Mouse (Mus musculus) heart, embryonic 11.5 days (tissue): ENCODE measurements around the gene Rps6kl1. TPM values are rescaled to one million over a fixed set of nuclear protein-coding genes. Genes with fewer than 3 reads are reported as not detected.

ENCODE experiments used
- ATAC-seq: fragments of 200-750 bp; cut with Nextera tagmentation; replicated peaks from 2 replicates; pipeline ENCODE4 v1.8.0; 2017; ENCODE audit warnings: moderate library complexity; ENCODE audit not compliant: insufficient number of reproducible peaks, low FRiP score, low TSS enrichment
- H3K27ac ChIP-seq: fragments of 300-500 bp; sonication (generic); 2 replicates; pipeline ENCODE4 v1.5.1; 2014; ENCODE audit warnings: mild to moderate bottlenecking, low read depth, low read length
- H3K27me3 ChIP-seq: fragments of 300-500 bp; sonication (generic); 2 replicates; pipeline ENCODE4 v1.6.1; 2014; ENCODE audit warnings: mild to moderate bottlenecking, low read length, mixed read lengths; ENCODE audit not compliant: control insufficient read depth, insufficient read depth
- H3K36me3 ChIP-seq: fragments of 300-500 bp; sonication (generic); 2 replicates; pipeline ENCODE4 v1.6.1; 2014; ENCODE audit warnings: mild to moderate bottlenecking, low read length, moderate library complexity, mixed read lengths; ENCODE audit not compliant: control insufficient read depth, insufficient read depth
- H3K4me1 ChIP-seq: fragments of 300-500 bp; sonication (generic); 2 replicates; pipeline ENCODE4 v1.6.1; 2014; ENCODE audit warnings: low read length; ENCODE audit not compliant: control insufficient read depth, insufficient read depth
- H3K4me2 ChIP-seq: fragments of 300-500 bp; sonication (generic); 2 replicates; pipeline ENCODE4 v1.6.1; 2014; ENCODE audit warnings: mild to moderate bottlenecking, moderate library complexity
- H3K4me3 ChIP-seq: fragments of 300-500 bp; sonication (generic); 2 replicates; pipeline ENCODE4 v1.5.1; 2014; ENCODE audit warnings: low read depth, low read length
- H3K9ac ChIP-seq: fragments of 300-500 bp; sonication (generic); 2 replicates; pipeline ENCODE4 v1.6.1; 2014; ENCODE audit warnings: mild to moderate bottlenecking, low read depth, low read length, moderate library complexity
- H3K9me3 ChIP-seq: fragments of 300-500 bp; sonication (generic); replicated peaks from 2 replicates; pipeline ENCODE4 v1.6.1; 2016; ENCODE audit warnings: low read length; ENCODE audit not compliant: control insufficient read depth
- WGBS: fragments of 180-500 bp; shearing (Covaris S2); extraction: QIAGEN DNeasy Blood & Tissue Kit; methylation state at CpG from one replicate; pipeline ENCODE4 v1.1.7; 2014; ENCODE audit not compliant: insufficient replicate concordance; 5-methylcytosine and 5-hydroxymethylcytosine counted together
- polyA plus RNA-seq: library from polyadenylated mRNA; unstranded; fragments of >200 nt; fragmentation: Nextera tagmentation; extraction: Ambion mirVana; gene quantifications from 2 replicates; pipeline ENCODE4 v1.2.1, GENCODE M21; 2014

The Rps6kl1 gene
- polyA plus RNA-seq, 1 experiment from 2014 or later: 0.94 TPM

DNA sequence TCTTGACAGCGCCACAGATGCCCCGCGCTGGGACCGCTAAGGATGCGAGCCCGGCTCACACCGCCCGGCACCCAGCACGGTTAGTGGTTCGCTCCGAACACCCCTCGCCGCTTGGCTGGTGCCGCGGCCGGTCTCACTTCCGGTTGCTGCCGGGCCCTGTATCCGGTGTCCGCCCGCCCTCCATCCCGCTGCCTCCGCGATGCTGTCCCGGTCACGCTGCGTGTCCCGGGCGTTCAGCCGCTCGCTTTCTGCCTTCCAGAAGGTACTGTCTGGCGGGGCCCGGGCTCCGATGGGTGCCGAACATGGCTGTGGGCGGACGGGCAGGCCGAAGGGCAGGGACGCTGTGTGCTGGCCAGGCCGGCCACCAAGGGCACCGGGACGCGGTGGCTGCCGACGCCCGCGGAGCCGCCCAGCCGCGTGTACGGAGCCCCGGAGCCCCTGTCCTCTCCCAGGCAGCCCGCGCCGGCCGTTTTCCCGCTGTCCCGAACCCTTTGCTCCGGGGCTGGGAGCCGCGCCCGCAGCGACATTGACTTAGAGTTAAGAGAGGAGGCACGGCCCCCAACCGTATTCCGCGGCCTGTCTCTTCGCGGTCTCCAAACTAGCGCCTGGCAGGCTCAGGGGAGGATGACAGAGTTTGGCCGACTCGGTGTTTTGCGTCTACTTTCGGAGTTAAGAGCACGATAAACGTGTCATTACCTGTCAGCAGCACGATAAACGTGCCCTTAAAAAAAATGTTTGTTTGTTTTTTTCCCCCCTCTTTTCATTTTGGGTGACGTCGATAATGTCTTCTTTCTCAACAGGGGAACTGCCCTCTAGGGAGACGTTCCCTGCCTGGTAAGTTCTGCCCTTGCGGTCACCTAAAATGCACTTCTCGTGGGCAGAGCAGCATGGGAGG is 40.1 kb downstream of the Rps6kl1 start, which contains the start of the genes Prox2 and Dlst:
Prox2 (minus strand) TSS at position 62 of the 895 bp plus-strand sequence.
Dlst (plus strand) TSS at position 136 of the 895 bp plus-strand sequence.
- under 1% methylated on average over 83 of the region's 83 CpGs for WGBS
- peaks cover 2% of the 10 kb centered on the region; the same call in 1 of the 2 replicates for H3K36me3 ChIP-seq
- peak within 1 kb of the TSS; percentile 98 for H3K9ac ChIP-seq
- peaks cover 26% of the 10 kb centered on the region for H3K4me1 ChIP-seq
- no peaks in the 10 kb centered on the region for H3K9me3 ChIP-seq
- H3K27ac ChIP-seq: peak within 1 kb of the TSS; percentile 91
- peak within 1 kb of the TSS; percentile 100 for H3K4me3 ChIP-seq
- H3K27me3 ChIP-seq: no peaks in the 10 kb centered on the region
- ATAC-seq: peak; percentile 88
- H3K4me2 ChIP-seq: peak within 1 kb of the TSS; percentile 96

DNA sequence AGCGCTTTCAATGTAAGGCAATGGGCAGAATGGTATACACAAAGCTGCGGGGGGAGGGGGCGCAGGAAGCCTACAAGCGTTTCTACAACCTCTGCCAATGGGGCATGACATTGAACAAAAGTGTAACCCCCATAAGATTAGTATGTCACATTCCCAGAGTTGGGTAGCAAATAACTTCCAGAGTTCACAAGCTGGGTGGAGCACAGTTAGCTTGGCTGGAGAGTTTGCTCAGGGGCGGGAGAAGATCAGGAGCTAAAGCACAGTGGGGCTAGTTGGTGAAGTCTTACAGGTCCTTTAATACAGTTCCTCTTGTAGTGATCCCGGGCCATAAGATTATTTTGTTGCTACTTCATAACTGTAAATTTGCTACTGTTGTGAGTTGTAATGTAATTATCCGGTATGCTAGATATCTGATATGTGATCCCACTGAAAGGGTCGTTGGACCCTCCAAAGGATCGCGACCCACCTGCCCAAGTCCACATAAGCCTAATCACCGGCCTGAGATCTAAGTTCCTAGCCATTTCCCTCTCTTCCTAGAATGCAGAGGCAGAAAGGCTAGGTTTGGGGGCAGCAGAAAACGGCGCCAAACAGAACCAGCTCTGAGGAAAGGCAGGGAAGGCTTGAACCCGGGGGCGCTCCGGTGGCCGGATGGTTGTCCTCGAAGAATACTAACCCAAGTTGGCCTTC is 40.9 kb downstream of the Rps6kl1 start:
- H3K36me3 ChIP-seq: peaks cover 2% of the 10 kb centered on the region; the same call in 1 of the 2 replicates
- H3K27me3 ChIP-seq: no peaks in the 10 kb centered on the region
- H3K9me3 ChIP-seq: no peaks in the 10 kb centered on the region
- peaks cover 26% of the 10 kb centered on the region for H3K4me1 ChIP-seq
- WGBS: 17% methylated on average over 18 of the region's 18 CpGs
- H3K4me3 ChIP-seq: peak overlapping the region; percentile 100
- H3K9ac ChIP-seq: peak overlapping the region; percentile 98
- no peak for ATAC-seq
- peak overlapping the region; percentile 96 for H3K4me2 ChIP-seq
- H3K27ac ChIP-seq: peak overlapping the region; percentile 91

DNA sequence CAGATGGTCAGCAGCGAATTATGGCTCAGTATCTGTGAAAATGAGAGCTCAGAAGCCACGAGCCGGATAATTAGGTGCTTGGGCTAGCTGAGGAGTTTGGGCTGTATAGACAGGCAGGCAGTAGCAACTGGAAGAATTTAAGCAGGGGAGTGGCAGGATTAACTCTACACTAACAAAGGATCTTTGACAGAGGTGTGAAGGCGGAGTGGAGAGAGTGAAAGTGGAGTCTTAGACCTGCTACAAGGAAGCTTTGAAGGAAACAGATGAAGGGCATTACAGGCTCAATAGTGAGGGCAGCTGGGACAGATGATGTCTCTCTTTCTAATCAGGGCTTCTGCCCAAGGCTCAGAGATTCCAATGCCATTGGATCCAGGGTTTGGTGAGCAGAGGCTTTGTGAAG is 41.6 kb downstream of the Rps6kl1 start:
- Histone ChIP-seq H3K4me1 (peaks cover 26% of the 10 kb centered on the region), H3K36me3 (no peaks in the 10 kb centered on the region), H3K9me3 (no peaks in the 10 kb centered on the region), H3K27me3 (no peaks in the 10 kb centered on the region), H3K9ac (no peak overlapping the region), H3K27ac (no peak overlapping the region), H3K4me2 (no peak overlapping the region), H3K4me3 (no peak overlapping the region)
- WGBS: 54% methylated on average over 4 of the region's 4 CpGs
- no peak for ATAC-seq

DNA sequence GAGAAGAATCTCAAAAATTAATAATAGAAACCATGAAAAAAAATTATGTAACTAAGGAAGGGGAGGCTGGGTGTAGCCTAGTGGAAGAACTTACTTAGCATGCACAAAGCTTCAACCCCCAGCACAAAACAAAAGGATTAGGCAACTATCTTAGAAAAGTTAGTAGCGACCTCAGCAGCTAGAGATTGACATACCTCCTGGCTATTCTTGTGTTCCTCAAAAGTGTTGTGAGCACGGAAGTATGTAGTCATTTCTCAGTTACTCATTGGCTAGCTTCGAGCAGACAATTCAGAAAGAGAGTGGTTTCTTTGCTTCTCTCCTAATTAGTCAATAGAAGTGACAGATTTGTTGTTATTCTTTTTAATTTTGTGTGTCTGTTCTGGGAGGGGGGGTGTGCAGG is 42.4 kb downstream of the Rps6kl1 start:
- no peak overlapping the region for H3K4me2 ChIP-seq
- no peak overlapping the region for H3K27ac ChIP-seq
- no peaks in the 10 kb centered on the region for H3K9me3 ChIP-seq
- 73% methylated on average over 3 of the region's 3 CpGs for WGBS
- no peaks in the 10 kb centered on the region for H3K36me3 ChIP-seq
- peaks cover 26% of the 10 kb centered on the region for H3K4me1 ChIP-seq
- H3K9ac ChIP-seq: no peak overlapping the region
- no peaks in the 10 kb centered on the region for H3K27me3 ChIP-seq
- no peak overlapping the region for H3K4me3 ChIP-seq
- no peak for ATAC-seq

DNA sequence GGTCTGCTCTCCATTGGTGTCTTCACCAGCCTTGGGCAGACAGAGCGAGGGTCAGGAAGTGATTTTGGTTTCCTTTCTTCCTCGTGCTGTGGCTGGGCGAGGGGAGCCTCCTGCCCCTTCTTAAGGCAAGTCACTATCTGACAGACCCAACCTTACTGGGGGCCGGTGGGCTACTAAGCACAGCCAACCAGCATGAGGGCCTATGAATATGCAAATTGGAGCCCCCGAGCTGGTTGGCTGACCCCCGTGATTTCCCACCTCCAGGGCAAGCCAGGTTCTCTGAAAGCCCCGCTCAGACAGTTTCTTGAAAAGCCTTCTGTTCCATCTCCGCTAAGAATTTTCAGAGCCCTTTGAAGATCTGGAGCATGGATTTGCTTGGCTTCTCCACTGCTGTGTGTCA is 44.8 kb downstream of the Rps6kl1 start:
- H3K4me3 ChIP-seq: peak overlapping the region; percentile 26

DNA sequence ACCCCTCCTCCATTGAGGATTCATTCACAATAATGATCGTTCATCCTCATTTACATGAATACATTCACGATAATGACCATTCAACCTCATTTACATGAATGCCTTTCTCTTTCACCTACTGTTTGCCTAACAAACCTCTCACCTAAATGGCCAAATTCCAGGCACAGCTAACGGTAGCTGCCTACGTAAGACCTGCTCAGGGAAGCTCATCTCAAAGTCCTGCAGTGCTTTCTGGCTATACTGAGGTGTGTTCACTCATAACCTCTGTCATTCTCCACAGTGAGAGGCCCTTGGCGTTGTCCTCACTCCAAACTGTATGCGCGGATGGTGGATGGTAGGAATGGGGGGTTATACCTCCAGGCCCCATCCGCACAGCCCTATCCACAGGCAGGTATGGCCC is 46.3 kb downstream of the Rps6kl1 start:
- ATAC-seq: no peak
- no peak overlapping the region for H3K27ac ChIP-seq
- no peak overlapping the region for H3K4me2 ChIP-seq
- no peak overlapping the region for H3K9ac ChIP-seq
- H3K9me3 ChIP-seq: no peaks in the 10 kb centered on the region
- no peak overlapping the region for H3K4me3 ChIP-seq
- peaks cover 6% of the 10 kb centered on the region for H3K4me1 ChIP-seq
- H3K27me3 ChIP-seq: no peaks in the 10 kb centered on the region
- WGBS: 85% methylated on average over 8 of the region's 8 CpGs
- H3K36me3 ChIP-seq: no peaks in the 10 kb centered on the region

More for the DNA sequence above, 44.8 kb downstream of the Rps6kl1 start:
- H3K9ac ChIP-seq: peak overlapping the region; percentile 59; the same call in 1 of the 2 replicates
- peaks cover 9% of the 10 kb centered on the region for H3K4me1 ChIP-seq
- H3K4me2 ChIP-seq: peak overlapping the region; percentile 60
- ATAC-seq: no peak
- no peaks in the 10 kb centered on the region for H3K9me3 ChIP-seq
- H3K27me3 ChIP-seq: no peaks in the 10 kb centered on the region
- H3K36me3 ChIP-seq: no peaks in the 10 kb centered on the region
- 2% methylated on average over 8 of the region's 8 CpGs for WGBS
- no peak overlapping the region for H3K27ac ChIP-seq

DNA sequence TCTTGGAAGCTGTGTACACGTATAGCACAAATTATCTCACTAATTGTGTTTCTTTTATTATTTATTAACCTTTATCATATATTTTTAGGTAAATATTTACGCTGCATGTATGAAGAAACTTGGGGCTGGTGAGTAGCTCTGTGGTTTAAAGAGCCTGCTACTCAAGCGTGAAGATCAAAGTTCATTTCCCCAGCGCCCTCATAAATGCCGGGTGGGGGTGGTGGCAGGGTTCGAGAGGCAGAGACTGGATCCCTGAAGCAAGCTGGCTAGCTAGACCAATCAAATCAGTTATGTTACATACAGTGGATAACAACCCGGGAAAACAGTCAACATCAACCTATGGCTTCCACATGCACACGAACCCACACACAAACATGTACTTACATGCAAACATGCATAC is 48.0 kb downstream of the Rps6kl1 start:
- Histone ChIP-seq H3K27me3 (no peaks in the 10 kb centered on the region), H3K36me3 (no peaks in the 10 kb centered on the region), H3K27ac (no peak overlapping the region), H3K4me2 (no peak overlapping the region), H3K4me3 (no peak overlapping the region), H3K9ac (no peak overlapping the region), H3K9me3 (no peaks in the 10 kb centered on the region), H3K4me1 (peaks cover 3% of the 10 kb centered on the region; the same call in 1 of the 2 replicates)
- ATAC-seq: no peak
- 83% methylated on average over 8 of the region's 8 CpGs for WGBS

DNA sequence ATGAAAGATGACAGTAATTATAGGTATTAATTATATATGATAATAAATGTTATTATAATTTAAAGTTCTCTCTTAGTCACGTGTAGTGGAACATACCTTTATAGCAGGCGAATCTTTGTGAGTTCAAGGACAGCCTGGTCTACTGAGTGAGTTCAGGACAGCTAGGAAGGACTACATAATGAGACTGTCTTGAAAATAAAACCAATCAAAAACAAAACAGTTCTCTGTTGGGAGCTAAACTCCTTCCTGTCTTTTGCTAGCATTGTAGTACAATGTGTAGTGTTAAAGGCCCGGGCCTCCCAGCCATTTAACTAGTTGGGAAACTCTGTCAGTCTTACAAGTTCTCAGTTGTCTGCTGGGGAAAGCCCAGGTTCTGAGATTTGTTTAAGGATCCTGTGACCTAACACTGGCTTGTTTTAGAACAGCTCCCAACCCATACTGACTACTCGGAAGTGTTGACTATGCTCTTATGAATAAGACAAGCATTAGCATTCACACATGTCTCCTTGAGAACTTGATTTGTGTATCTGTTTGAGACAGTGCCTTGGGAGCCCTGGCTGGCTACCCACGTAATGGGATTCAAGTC is 49.5 kb downstream of the Rps6kl1 start:
- Histone ChIP-seq H3K4me1 (peaks cover 2% of the 10 kb centered on the region; the same call in 1 of the 2 replicates), H3K27ac (no peak overlapping the region), H3K36me3 (no peaks in the 10 kb centered on the region), H3K27me3 (no peaks in the 10 kb centered on the region), H3K4me3 (no peak overlapping the region), H3K4me2 (no peak overlapping the region), H3K9ac (no peak overlapping the region), H3K9me3 (no peaks in the 10 kb centered on the region)
- ATAC-seq: no peak
- WGBS: 72% methylated on average over 5 of the region's 5 CpGs
